Mouse (Mus musculus) kidney, postnatal 0 days (tissue): Measurements from ENCODE around the gene Fhl1. TPM values are rescaled to one million over a fixed set of nuclear protein-coding genes. Genes with fewer than 3 reads are reported as not detected.
A peak's percentile ranks its signal among the peaks of the same experiment; 100 is the strongest.

Experiments used
- ATAC-seq: fragments of 200-750 bp; cut with Nextera tagmentation; replicated peaks from 2 replicates; pipeline ENCODE4 v1.8.0; 2017; ENCODE audit warnings: low read depth, moderate number of reproducible peaks, moderate TSS enrichment, moderate library complexity; ENCODE audit not compliant: low FRiP score
- DNase-seq: peaks from one replicate; pipeline ENCODE4 v3.0.0-alpha.2; 2016; ENCODE audit warnings: low spot score
- H3K27ac ChIP-seq: fragments of 300-500 bp; sonication (generic); 2 replicates; pipeline ENCODE4 v1.5.1; 2014; ENCODE audit warnings: mild to moderate bottlenecking
- H3K27me3 ChIP-seq: fragments of 300-500 bp; sonication (generic); 2 replicates; pipeline ENCODE4 v1.6.1; 2014; ENCODE audit warnings: low read length, mixed read lengths; ENCODE audit not compliant: insufficient read depth
- H3K36me3 ChIP-seq: fragments of 300-500 bp; sonication (generic); 2 replicates; pipeline ENCODE4 v1.6.1; 2014; ENCODE audit warnings: low read length, mixed read lengths; ENCODE audit not compliant: insufficient read depth
- H3K4me1 ChIP-seq: fragments of 300-500 bp; sonication (generic); replicated peaks from 2 replicates; pipeline ENCODE4 v1.6.1; 2014; ENCODE audit warnings: antibody characterized with exemption, low read length, mixed read lengths; ENCODE audit not compliant: insufficient read depth
- H3K4me2 ChIP-seq: fragments of 300-500 bp; sonication (generic); 2 replicates; pipeline ENCODE4 v1.6.1; 2014; ENCODE audit warnings: mild to moderate bottlenecking, low read length, moderate library complexity, mixed read lengths
- H3K4me3 ChIP-seq: fragments of 300-500 bp; sonication (generic); replicated peaks from 2 replicates; pipeline ENCODE4 v1.5.1; 2014; ENCODE audit warnings: low read depth, low read length
- H3K9ac ChIP-seq: fragments of 300-500 bp; sonication (generic); 2 replicates; pipeline ENCODE4 v1.6.1; 2014; ENCODE audit warnings: low read depth, low read length
- H3K9me3 ChIP-seq: fragments of 300-500 bp; sonication (generic); replicated peaks from 2 replicates; pipeline ENCODE4 v1.6.1; 2016; ENCODE audit warnings: low read length, inconsistent platforms, mixed read lengths
- CTCF ChIP-seq: IDR thresholded peaks from 2 replicates; pipeline ENCODE4 v1.5.1; 2016; ENCODE audit warnings: antibody characterized with exemption, low read depth, mild to moderate bottlenecking, moderate library complexity
- WGBS: fragments of 180-500 bp; shearing (Covaris S2); extraction: QIAGEN DNeasy Blood & Tissue Kit; methylation state at CpG from one replicate; pipeline ENCODE4 v1.1.7; 2014; 5-methylcytosine and 5-hydroxymethylcytosine counted together
- polyA plus RNA-seq: library from polyadenylated mRNA; unstranded; fragments of >200 nt; fragmentation: Nextera tagmentation; extraction: Ambion mirVana; gene quantifications from 2 replicates; pipeline ENCODE4 v1.2.1, GENCODE M21; 2015

Fhl1 gene
- polyA plus RNA-seq, result 93.3 and 98.5 TPM in 2 replicates

- no peaks in the 10 kb centered on the region for H3K27me3 ChIP-seq
- WGBS, result 18% methylated on average over 41 of the region's 106 CpGs
- peak; percentile 54 for DNase-seq
- no peaks in the 10 kb centered on the region for H3K36me3 ChIP-seq
- H3K27ac ChIP-seq, result peak within 1 kb of the TSS; percentile 21; the same call in 1 of the 2 replicates
- H3K4me1 ChIP-seq, result no peaks in the 10 kb centered on the region
- peak within 1 kb of the TSS; percentile 54 for H3K9ac ChIP-seq
- H3K4me2 ChIP-seq, result peak within 1 kb of the TSS; percentile 57
- peak within 1 kb of the TSS; percentile 40 for H3K4me3 ChIP-seq
- ATAC-seq, result peak; percentile 97
- TF ChIP-seq CTCF, result no peak
- no peaks in the 10 kb centered on the region for H3K9me3 ChIP-seq
Observed at GRCm38 (mm10) chrX:56731306-56732201, at the start of gene Fhl1. TSS of gene Fhl1 (plus strand) at chrX:56731787.

GRCm38 (mm10) chrX:56682156-56682720 lies 49.3 kb upstream of the Fhl1 start:
- TF ChIP-seq CTCF, result no peak
- Histone ChIP-seq H3K4me1 (no peaks in the 10 kb centered on the region), H3K27me3 (no peaks in the 10 kb centered on the region), H3K36me3 (no peaks in the 10 kb centered on the region), H3K9me3 (no peaks in the 10 kb centered on the region), H3K4me2 (no peak overlapping the region), H3K9ac (no peak overlapping the region), H3K27ac (no peak overlapping the region), H3K4me3 (no peak overlapping the region)
- 74% methylated on average over 1 of the region's 1 CpGs for WGBS
- DNase-seq, result no peak
- no peak for ATAC-seq

GRCm38 (mm10) chrX:56683521-56683920 lies 48.1 kb upstream of the Fhl1 start:
- Histone ChIP-seq H3K36me3 (no peaks in the 10 kb centered on the region), H3K9ac (no peak overlapping the region), H3K27me3 (no peaks in the 10 kb centered on the region), H3K9me3 (no peaks in the 10 kb centered on the region), H3K27ac (no peak overlapping the region), H3K4me3 (no peak overlapping the region), H3K4me1 (no peaks in the 10 kb centered on the region), H3K4me2 (no peak overlapping the region)
- ATAC-seq (no peak), DNase-seq (no peak)
- no peak for TF ChIP-seq CTCF
- 76% methylated on average over 10 of the region's 10 CpGs for WGBS

GRCm38 (mm10) chrX:56692554-56692953 lies 39.0 kb upstream of the Fhl1 start:
- no peak for DNase-seq
- Histone ChIP-seq H3K4me2 (no peak overlapping the region), H3K4me3 (no peak overlapping the region), H3K9me3 (no peaks in the 10 kb centered on the region), H3K9ac (no peak overlapping the region), H3K4me1 (no peaks in the 10 kb centered on the region), H3K27me3 (no peaks in the 10 kb centered on the region), H3K36me3 (no peaks in the 10 kb centered on the region), H3K27ac (no peak overlapping the region)
- WGBS, result 91% methylated on average over 6 of the region's 6 CpGs
- ATAC-seq, result no peak
- no peak for TF ChIP-seq CTCF

GRCm38 (mm10) chrX:56694539-56694938 lies 37.0 kb upstream of the Fhl1 start:
- no peak overlapping the region for H3K9ac ChIP-seq
- H3K4me1 ChIP-seq, result no peaks in the 10 kb centered on the region
- no peaks in the 10 kb centered on the region for H3K27me3 ChIP-seq
- DNase-seq (no peak), ATAC-seq (no peak)
- 85% methylated on average over 2 of the region's 2 CpGs for WGBS
- H3K4me2 ChIP-seq, result no peak overlapping the region
- H3K36me3 ChIP-seq, result no peaks in the 10 kb centered on the region
- no peak overlapping the region for H3K4me3 ChIP-seq
- no peak for TF ChIP-seq CTCF
- H3K9me3 ChIP-seq, result no peaks in the 10 kb centered on the region
- no peak overlapping the region for H3K27ac ChIP-seq

- no peak for TF ChIP-seq CTCF
- no peak for ATAC-seq
- no peaks in the 10 kb centered on the region for H3K36me3 ChIP-seq
- no peaks in the 10 kb centered on the region for H3K9me3 ChIP-seq
- DNase-seq, result peak; percentile 64
- no peak overlapping the region for H3K4me2 ChIP-seq
- no peaks in the 10 kb centered on the region for H3K27me3 ChIP-seq
- H3K4me3 ChIP-seq, result no peak overlapping the region
- 56% methylated on average over 6 of the region's 6 CpGs for WGBS
- no peaks in the 10 kb centered on the region for H3K4me1 ChIP-seq
- H3K27ac ChIP-seq, result no peak overlapping the region
- no peak overlapping the region for H3K9ac ChIP-seq
Observed at GRCm38 (mm10) chrX:56697199-56697780, 34.3 kb upstream of the Fhl1 start.
